In genomic region chr19:5893282-5894001, GRCm38 (mm10) we compare ENCODE assay signal across 8 mouse cellular contexts. TPM values are rescaled to one million over a fixed set of nuclear protein-coding genes. Genes with fewer than 3 reads are reported as not detected.
DNase-seq lines count a peak whose midpoint lies in the region; ATAC-seq and TF ChIP-seq lines count a peak whose summit lies in the region.

No protein-coding gene starts in this region.

- in situ Hi-C loops in CH12.LX (cut with MboI; ENCODE audit: low pct_ligation_motif_present, low pct_unique_long_range_greater_than_20kb, low sequenced_read_pairs): no loop called here

- H3K4me3 ChIP-seq in gastrocnemius, adult 2 months: peak overlapping the region; percentile 73
- H3K4me3 ChIP-seq in CH12.LX (replicated peaks in 1 of 3; ENCODE audit: low read depth in 2 of 3, low read length in 2 of 3, poor library complexity in 1 of 3): peak overlapping the region in 2 of 3 experiments; percentile 40 to 49
- H3K4me3 ChIP-seq in forebrain, embryonic 14.5 days (ENCODE audit: low read depth, low read length): peak overlapping the region; percentile 68
- peak overlapping the region; percentile 73 for H3K4me3 ChIP-seq in liver, embryonic 15.5 days (replicated peaks)

- peaks cover 2 to 21% of the 10 kb centered on the region in 2 experiments; a peak in 2 of 4 replicates for H3K4me1 ChIP-seq in CH12.LX (ENCODE audit: control insufficient read depth in 1 of 2, insufficient read depth in 2 of 2)
- H3K4me1 ChIP-seq in forebrain, embryonic 14.5 days (ENCODE audit: control insufficient read depth, insufficient read depth, low read length): peaks cover 16% of the 10 kb centered on the region
- H3K4me1 ChIP-seq in liver, embryonic 15.5 days (replicated peaks): peaks cover 46% of the 10 kb centered on the region

- H3K27me3 ChIP-seq in CH12.LX (replicated peaks): no peaks in the 10 kb centered on the region
- no peaks in the 10 kb centered on the region for H3K27me3 ChIP-seq in forebrain, embryonic 14.5 days (replicated peaks; ENCODE audit: control insufficient read depth, insufficient read depth, low read length)
- peaks cover 20% of the 10 kb centered on the region for H3K27me3 ChIP-seq in liver, embryonic 15.5 days

- peak overlapping the region; percentile 75 for H3K9ac ChIP-seq in CH12.LX (ENCODE audit: insufficient read depth, low read depth)
- peak overlapping the region; percentile 91 for H3K9ac ChIP-seq in forebrain, embryonic 14.5 days (ENCODE audit: low read length)
- H3K9ac ChIP-seq in liver, embryonic 15.5 days: peak overlapping the region; percentile 89

- DNase-seq in gastrocnemius, adult 2 months: no peak
- DNase-seq in gastrocnemius, postnatal 14 days: no peak
- DNase-seq in CH12.LX (ENCODE audit: extremely low read depth): no peak
- DNase-seq in forebrain, embryonic 14.5 days (ENCODE audit: low spot score): peak; percentile 28
- DNase-seq in right cerebral cortex, adult 18-20 months: no peak
- DNase-seq in right cerebral cortex, postnatal 25 days: no peak

- peak; percentile 44; the same call in 1 of the 2 replicates for ATAC-seq in forebrain, embryonic 14.5 days
- ATAC-seq in liver, embryonic 15.5 days (ENCODE audit: insufficient read depth): peak; percentile 38
- ATAC-seq in megakaryocyte progenitor cell, adult 5-6 weeks (replicated peaks; ENCODE audit: poor library complexity): no peak

- no peak for TF ChIP-seq EP300 in CH12.LX (IDR thresholded peaks at IDR 0.05; ENCODE audit: low read length)

- WGBS in forebrain, embryonic 14.5 days: 8% methylated on average over 28 of the region's 31 CpGs
- 10% methylated on average over 31 of the region's 31 CpGs for WGBS in liver, embryonic 15.5 days (ENCODE audit: insufficient replicate concordance)

- no peak for TF ChIP-seq POLR2A in CH12.LX (IDR thresholded peaks at IDR 0.05; ENCODE audit: low read depth, low read length)

- H3K4me2 ChIP-seq in CH12.LX (ENCODE audit: insufficient read depth, low read depth, poor library complexity, severe bottlenecking): peak overlapping the region; percentile 45
- H3K4me2 ChIP-seq in forebrain, embryonic 14.5 days (ENCODE audit: low read length): peak overlapping the region; percentile 80
- peak overlapping the region; percentile 98 for H3K4me2 ChIP-seq in liver, embryonic 15.5 days

- no peak for TF ChIP-seq RAD21 in CH12.LX (IDR thresholded peaks at IDR 0.05; ENCODE audit: low read depth, low read length)

- dilution Hi-C loops in CH12.LX (cut with MboI; ENCODE audit: extremely low pct_ligation_motif_present, extremely low pct_unique_long_range_greater_than_20kb, low sequenced_read_pairs): no loop called here

- H3K9me3 ChIP-seq in CH12.LX (replicated peaks; ENCODE audit: low read length): no peaks in the 10 kb centered on the region
- no peaks in the 10 kb centered on the region for H3K9me3 ChIP-seq in forebrain, embryonic 14.5 days (replicated peaks; ENCODE audit: control insufficient read depth, low read length)
- no peaks in the 10 kb centered on the region for H3K9me3 ChIP-seq in liver, embryonic 15.5 days (replicated peaks)

- no peaks in the 10 kb centered on the region for H3K79me2 ChIP-seq in CH12.LX (replicated peaks; ENCODE audit: control insufficient read depth, extremely low read depth, insufficient read depth, poor library complexity, severe bottlenecking)

- no peak for TF ChIP-seq CTCF in gastrocnemius, adult 2 months (IDR thresholded peaks at IDR 0.05)
- TF ChIP-seq CTCF in CH12.LX (conservative IDR thresholded peaks at IDR 0.05 in 1 of 2, IDR thresholded peaks at IDR 0.05 in 1 of 2; ENCODE audit: low read depth in 2 of 2, low read length in 2 of 2): no peak

- H3K27ac ChIP-seq in gastrocnemius, adult 2 months: peak overlapping the region; percentile 81
- H3K27ac ChIP-seq in CH12.LX (ENCODE audit: insufficient read depth, low read depth): no peak overlapping the region
- peak overlapping the region; percentile 70; the same call in 1 of the 2 replicates for H3K27ac ChIP-seq in forebrain, embryonic 14.5 days (ENCODE audit: low read depth, low read length)
- H3K27ac ChIP-seq in liver, embryonic 15.5 days (replicated peaks): peak overlapping the region; percentile 82

- intact Hi-C loops in gastrocnemius, adult 2 months (cut with DNase I): no loop called here
- intact Hi-C loops in gastrocnemius, postnatal 14 days (cut with DNase I; ENCODE audit: low total_unique reads): no loop called here

- peaks cover 15 to 59% of the 10 kb centered on the region in 2 experiments for H3K36me3 ChIP-seq in CH12.LX (replicated peaks in 1 of 2; ENCODE audit: control insufficient read depth in 1 of 2, insufficient read depth in 1 of 2, low read length in 1 of 2)
- H3K36me3 ChIP-seq in forebrain, embryonic 14.5 days (ENCODE audit: control insufficient read depth, insufficient read depth, low read length): peaks cover 41% of the 10 kb centered on the region
- H3K36me3 ChIP-seq in liver, embryonic 15.5 days (replicated peaks): peaks cover 45% of the 10 kb centered on the region

TF ChIP-seq in CH12.LX, 34 proteins besides CTCF, POLR2A, EP300 and RAD21:
- TF ChIP-seq USF2 (conservative IDR thresholded peaks at IDR 0.05; ENCODE audit: low read depth, low read length) (no peak), HCFC1 (IDR thresholded peaks at IDR 0.05; ENCODE audit: low read depth, low read length) (no peak), MAZ (IDR thresholded peaks at IDR 0.05; ENCODE audit: low read depth, low read length) (no peak), SIN3A (IDR thresholded peaks at IDR 0.05; ENCODE audit: low read length) (no peak), ETS1 (conservative IDR thresholded peaks at IDR 0.05; ENCODE audit: low read depth, low read length) (no peak), TCF12 (IDR thresholded peaks at IDR 0.05; ENCODE audit: low read depth, low read length) (no peak), ZC3H11A (IDR thresholded peaks at IDR 0.05; ENCODE audit: low read depth, low read length) (no peak), JUN (IDR thresholded peaks at IDR 0.05; ENCODE audit: insufficient read depth, low read depth, low read length) (no peak), NELFE (IDR thresholded peaks at IDR 0.05; ENCODE audit: low read depth, low read length) (no peak), IRF4 (IDR thresholded peaks at IDR 0.05; ENCODE audit: low read depth, low read length) (no peak), MAFK (IDR thresholded peaks at IDR 0.05; ENCODE audit: insufficient replicate concordance, low read length) (no peak)

RNA-seq across cellular contexts. Expression of gene Tigd3, which starts 0.5 kb away (rescaled TPM):
- under 1 TPM; 0.10 to 0.20 TPM for total RNA-seq in gastrocnemius, adult 2 months (2021)
- total RNA-seq in gastrocnemius, postnatal 14 days (2021): under 1 TPM; 0.42 to 0.66 TPM
- total RNA-seq in CH12.LX (2012; rRNA removed) (1.6 and 2.1 TPM in 2 replicates), CH12.LX (2014; rRNA removed) (0.62 and 0.67 TPM in 2 replicates)
- 1.2 and 1.4 TPM in 2 replicates for polyA plus RNA-seq in CH12.LX (2012; ENCODE audit: insufficient read length, low read depth)
- 7.0 and 7.1 TPM in 2 replicates for polyA plus RNA-seq in forebrain, embryonic 14.5 days (2014; fragmentation: Nextera tagmentation; extraction: Ambion mirVana)
- polyA plus RNA-seq in liver, embryonic 15.5 days (2015; fragmentation: Nextera tagmentation; extraction: Ambion mirVana): 2.8 and 2.9 TPM in 2 replicates
- total RNA-seq in megakaryocyte progenitor cell, adult 5-6 weeks (2015): 0.32 and 0.81 TPM in 2 replicates
- 1.5 and 2.8 TPM in 2 replicates for total RNA-seq in megakaryocyte progenitor cell, adult 5-6 weeks (2017)

RNA-seq across cellular contexts. Expression of gene Slc25a45, which starts 15.8 kb away (rescaled TPM):
- under 1 TPM; 0.79 to 0.84 TPM for total RNA-seq in gastrocnemius, adult 2 months (2021)
- total RNA-seq in gastrocnemius, postnatal 14 days (2021): 1 to 10 TPM; 2.1 to 2.3 TPM
- total RNA-seq in CH12.LX (2012; rRNA removed) (20.6 and 23.1 TPM in 2 replicates), CH12.LX (2014; rRNA removed) (27.6 and 33.0 TPM in 2 replicates)
- polyA plus RNA-seq in CH12.LX (2012; ENCODE audit: insufficient read length, low read depth): 20.8 and 22.7 TPM in 2 replicates
- 1.7 TPM in 2 replicates for polyA plus RNA-seq in forebrain, embryonic 14.5 days (2014; fragmentation: Nextera tagmentation; extraction: Ambion mirVana)
- 7.1 and 7.9 TPM in 2 replicates for polyA plus RNA-seq in liver, embryonic 15.5 days (2015; fragmentation: Nextera tagmentation; extraction: Ambion mirVana)
- total RNA-seq in megakaryocyte progenitor cell, adult 5-6 weeks (2015): 28.7 and 30.5 TPM in 2 replicates
- 30.2 and 39.5 TPM in 2 replicates for total RNA-seq in megakaryocyte progenitor cell, adult 5-6 weeks (2017)

RNA-seq across cellular contexts. Expression of gene Frmd8, which starts 18.4 kb away (rescaled TPM):
- 1 to 10 TPM; 3.4 to 4.0 TPM for total RNA-seq in gastrocnemius, adult 2 months (2021)
- 1 to 10 TPM; 7.1 to 7.7 TPM for total RNA-seq in gastrocnemius, postnatal 14 days (2021)
- 29.0 and 30.7 TPM in 2 replicates for total RNA-seq in CH12.LX (2012; rRNA removed)
- total RNA-seq in CH12.LX (2014; rRNA removed): 13.5 and 15.5 TPM in 2 replicates
- 25.2 and 25.4 TPM in 2 replicates for polyA plus RNA-seq in CH12.LX (2012; ENCODE audit: insufficient read length, low read depth)
- polyA plus RNA-seq in forebrain, embryonic 14.5 days (2014; fragmentation: Nextera tagmentation; extraction: Ambion mirVana): 13.1 and 16.0 TPM in 2 replicates
- 12.9 and 13.1 TPM in 2 replicates for polyA plus RNA-seq in liver, embryonic 15.5 days (2015; fragmentation: Nextera tagmentation; extraction: Ambion mirVana)
- 15.7 and 16.3 TPM in 2 replicates for total RNA-seq in megakaryocyte progenitor cell, adult 5-6 weeks (2015)
- total RNA-seq in megakaryocyte progenitor cell, adult 5-6 weeks (2017): 16.2 and 17.7 TPM in 2 replicates

RNA-seq across cellular contexts. Expression of gene Dpf2, which starts 19.4 kb away (rescaled TPM):
- 10 to 100 TPM; 87.8 to 88.4 TPM for total RNA-seq in gastrocnemius, adult 2 months (2021)
- total RNA-seq in gastrocnemius, postnatal 14 days (2021): 10 to 100 TPM; 71.9 to 78.2 TPM
- 34.4 and 36.7 TPM in 2 replicates for total RNA-seq in CH12.LX (2012; rRNA removed)
- 21.9 and 25.0 TPM in 2 replicates for total RNA-seq in CH12.LX (2014; rRNA removed)
- polyA plus RNA-seq in CH12.LX (2012; ENCODE audit: insufficient read length, low read depth): 106 and 115 TPM in 2 replicates
- 127 and 136 TPM in 2 replicates for polyA plus RNA-seq in forebrain, embryonic 14.5 days (2014; fragmentation: Nextera tagmentation; extraction: Ambion mirVana)
- polyA plus RNA-seq in liver, embryonic 15.5 days (2015; fragmentation: Nextera tagmentation; extraction: Ambion mirVana): 52.7 and 59.4 TPM in 2 replicates
- 47.6 and 50.3 TPM in 2 replicates for total RNA-seq in megakaryocyte progenitor cell, adult 5-6 weeks (2015)
- total RNA-seq in megakaryocyte progenitor cell, adult 5-6 weeks (2017): 65.1 and 83.0 TPM in 2 replicates

RNA-seq across cellular contexts. Expression of gene Cdc42ep2, which starts 31.2 kb away (rescaled TPM):
- total RNA-seq in gastrocnemius, adult 2 months (2021): 10 to 100 TPM in 1 of 2 experiments, 1 to 10 TPM in 1; 8.2 to 14.3 TPM
- total RNA-seq in gastrocnemius, postnatal 14 days (2021): 10 to 100 TPM; 14.4 to 18.3 TPM
- 0.25 TPM in 2 replicates for total RNA-seq in CH12.LX (2012; rRNA removed)
- total RNA-seq in CH12.LX (2014; rRNA removed): 0.08 and 0.13 TPM in 2 replicates
- 0.16 and 0.20 TPM in 2 replicates for polyA plus RNA-seq in CH12.LX (2012; ENCODE audit: insufficient read length, low read depth)
- 7.9 and 9.6 TPM in 2 replicates for polyA plus RNA-seq in forebrain, embryonic 14.5 days (2014; fragmentation: Nextera tagmentation; extraction: Ambion mirVana)
- polyA plus RNA-seq in liver, embryonic 15.5 days (2015; fragmentation: Nextera tagmentation; extraction: Ambion mirVana): 2.9 and 3.1 TPM in 2 replicates
- total RNA-seq in megakaryocyte progenitor cell, adult 5-6 weeks (2015): not detected in 2 replicates
- total RNA-seq in megakaryocyte progenitor cell, adult 5-6 weeks (2017): 0.07 TPM in 1 of 2 replicates, not detected in the other

Comparison
In these comparisons a context has a peak if more than half of its experiments do, and no peak if none do; other contexts are left out.
1. H3K4me2 ChIP-seq: peak in every context shown above with its lines; median percentile 98 in liver, embryonic 15.5 days; 80 in forebrain, embryonic 14.5 days; 45 in CH12.LX.
2. RNA of gene Slc25a45, which starts 15.8 kb away (total RNA-seq): 20.6 to 33.0 TPM in CH12.LX and 28.7 to 39.5 TPM in megakaryocyte progenitor cell, adult 5-6 weeks; 2.1 to 2.3 TPM in gastrocnemius, postnatal 14 days and 0.79 to 0.84 TPM in gastrocnemius, adult 2 months; every median in the first group is over 4 times any median in the second.
3. Peak in every context shown above with its lines, with median percentiles within 50 percentile points of each other: H3K4me3 ChIP-seq and H3K9ac ChIP-seq.